Mouse (Mus musculus) erythroblast, adult 5-6 weeks (primary cell): ENCODE measurements at regions not wholly inside any gene's neighbourhood (a gene's known extent, or its start where the extent isn't known, plus 50 kb on each side); places are given as distances from the start of the nearest gene placed in this dataset.

ENCODE experiments used
- ATAC-seq: replicated peaks from 2 replicates; pipeline ENCODE4 v1.8.0; 2016; ENCODE audit warnings: moderate number of reproducible peaks, mild to moderate bottlenecking, moderate TSS enrichment, inconsistent platforms; ENCODE audit not compliant: poor library complexity, low FRiP score, severe bottlenecking

DNA sequence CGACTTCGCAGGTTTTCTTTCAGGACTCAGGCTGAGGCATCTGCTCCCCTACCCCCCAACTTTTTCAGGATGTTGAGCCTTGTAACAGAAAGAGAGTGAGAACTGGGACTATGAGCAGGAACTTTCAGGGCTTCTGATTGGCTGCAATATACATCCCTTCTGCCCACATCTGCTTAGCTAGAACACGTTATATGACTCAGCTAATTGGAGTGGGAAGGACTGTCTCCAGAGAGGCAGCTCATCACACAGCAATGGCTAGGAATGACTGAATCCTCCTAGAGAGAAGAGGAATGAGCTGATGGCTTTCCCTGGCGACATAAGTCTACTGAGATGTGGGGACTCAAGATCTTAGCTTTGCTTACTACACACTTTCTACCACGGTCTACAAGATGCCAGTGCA, 208.8 kb downstream of the Pdcd6ip start:
- no peak for ATAC-seq

DNA sequence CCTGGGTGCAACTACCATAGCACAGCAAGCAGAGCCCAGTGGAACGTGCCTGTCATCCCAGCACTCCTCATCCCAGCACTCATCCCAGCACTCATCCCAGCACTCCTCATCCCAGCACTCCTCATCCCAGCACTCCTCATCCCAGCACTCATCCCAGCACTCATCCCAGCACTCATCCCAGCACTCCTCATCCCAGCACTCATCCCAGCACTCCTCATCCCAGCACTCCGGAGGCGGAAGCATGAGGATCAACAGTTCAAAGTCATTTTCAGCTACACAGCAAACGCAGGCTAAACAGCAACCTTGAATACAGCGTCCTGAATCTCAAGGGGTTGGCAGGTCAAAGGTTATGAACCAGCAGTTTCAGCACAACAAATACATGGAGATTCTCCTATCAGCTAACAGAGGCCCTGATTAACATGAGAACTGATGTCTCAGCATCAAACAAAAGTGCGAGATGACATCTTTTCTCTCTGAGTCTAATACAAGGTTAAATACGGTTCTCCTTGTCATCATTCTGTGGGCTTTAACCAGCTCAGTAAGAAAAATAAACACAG, 211.8 kb downstream of the Pdcd6ip start:
- no peak for ATAC-seq

DNA sequence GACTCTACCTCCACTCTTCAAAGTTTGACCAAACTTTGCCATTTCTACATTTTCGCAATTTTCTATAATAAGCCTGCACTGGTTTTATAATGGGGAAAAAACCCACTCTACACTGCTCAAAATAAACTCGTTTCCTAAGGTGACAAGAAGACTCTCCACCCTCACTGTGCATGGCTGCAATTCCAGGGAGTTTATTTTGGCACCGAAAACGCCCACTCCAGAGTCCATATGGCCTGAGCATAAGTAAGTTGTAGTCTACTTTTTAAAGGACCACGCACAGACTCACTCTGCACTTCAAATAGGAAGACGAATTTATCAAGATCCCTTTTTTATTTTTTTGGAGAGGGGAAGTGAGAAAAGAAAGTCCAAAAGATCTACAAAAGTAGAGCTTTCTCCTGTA, 219.4 kb downstream of the Pdcd6ip start:
- ATAC-seq, result no peak

DNA sequence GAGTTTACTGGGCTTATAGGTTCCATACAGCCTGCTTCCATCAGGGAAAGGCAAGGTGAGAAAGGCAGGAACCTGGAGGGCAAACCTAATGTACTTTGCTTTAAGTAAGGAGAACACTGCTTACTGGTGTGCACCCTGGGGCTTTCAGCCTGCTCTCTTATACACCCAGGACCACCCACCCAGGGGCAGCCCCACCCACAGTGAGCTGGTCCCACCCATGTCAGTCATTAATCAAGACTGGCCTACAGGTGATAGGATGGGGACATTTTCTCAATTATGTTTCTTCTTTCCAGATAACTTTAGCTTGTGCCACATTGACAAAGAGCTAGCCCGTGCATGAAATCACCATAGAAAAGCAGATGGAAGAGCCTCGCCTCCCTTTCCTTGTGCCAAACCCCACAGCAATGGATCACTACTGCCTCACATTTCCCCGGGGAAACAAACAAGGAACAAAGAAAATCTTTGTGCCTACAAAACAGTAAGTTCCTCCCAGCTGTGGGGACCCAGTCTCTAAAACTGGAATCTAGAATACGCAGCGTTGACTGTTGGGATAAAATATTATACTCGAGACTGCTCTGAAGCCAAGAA, 221.5 kb downstream of the Pdcd6ip start:
- ATAC-seq, result no peak

DNA sequence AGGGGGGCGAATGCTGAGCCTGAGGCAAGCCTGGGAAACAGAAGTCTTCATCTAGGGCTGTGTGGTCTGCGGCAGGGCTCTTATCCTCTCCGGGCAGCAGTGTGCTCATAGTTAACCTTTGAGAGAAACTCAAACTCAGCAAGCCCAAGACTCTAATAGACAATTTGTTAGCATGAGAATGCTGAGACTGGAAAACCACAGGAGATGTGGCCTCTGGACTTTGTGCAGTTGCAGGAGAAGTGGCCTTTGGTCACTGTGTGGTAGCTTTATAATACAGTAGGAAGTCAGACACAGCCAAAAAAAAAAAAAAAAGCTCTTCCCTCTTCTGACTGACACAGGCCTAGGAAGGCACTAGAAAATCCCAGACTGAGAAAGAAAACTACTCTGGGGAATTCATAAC, 228.2 kb downstream of the Pdcd6ip start:
- no peak for ATAC-seq

DNA sequence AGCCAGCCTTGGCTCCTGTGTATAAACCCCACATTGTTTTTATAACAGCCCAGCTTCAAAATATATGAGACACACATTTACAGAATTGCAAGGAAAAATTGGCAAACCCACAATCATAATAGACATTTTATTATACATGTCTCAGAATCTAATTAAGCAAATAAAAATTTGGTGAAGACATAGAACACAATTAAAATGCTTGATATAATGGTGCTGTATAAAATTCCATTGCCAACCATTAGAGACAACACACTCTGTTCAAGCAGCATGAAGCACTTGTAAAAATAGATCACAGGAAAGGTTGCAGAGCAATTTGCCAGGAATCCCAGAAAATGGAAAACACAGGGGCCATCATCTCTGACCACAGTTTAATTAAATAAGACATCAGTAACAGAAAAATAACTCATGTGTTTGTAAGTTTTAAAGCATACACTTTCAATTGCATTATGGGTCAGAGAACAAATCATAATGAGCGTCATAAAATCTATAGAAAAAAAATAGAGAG, 229.2 kb downstream of the Pdcd6ip start:
- ATAC-seq, result no peak

DNA sequence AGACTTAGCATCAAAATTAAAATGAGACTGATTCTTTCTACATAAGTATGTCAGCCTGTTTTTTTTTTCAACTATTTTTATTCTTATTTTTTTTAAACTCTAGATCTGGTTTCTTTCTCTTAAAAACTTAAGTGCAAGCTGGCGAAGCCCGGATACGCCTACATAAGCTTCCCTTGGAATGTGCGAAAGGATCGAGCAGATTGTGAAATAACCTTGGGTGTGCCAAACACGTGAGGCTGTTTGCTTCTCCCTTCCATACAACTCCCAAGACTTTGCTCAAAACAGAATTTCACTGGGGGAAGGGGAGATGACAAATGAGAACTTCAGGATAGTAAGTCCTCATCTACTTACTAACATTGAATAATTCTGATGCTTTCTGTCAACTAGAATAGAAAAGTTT, 236.3 kb downstream of the Pdcd6ip start:
- no peak for ATAC-seq

DNA sequence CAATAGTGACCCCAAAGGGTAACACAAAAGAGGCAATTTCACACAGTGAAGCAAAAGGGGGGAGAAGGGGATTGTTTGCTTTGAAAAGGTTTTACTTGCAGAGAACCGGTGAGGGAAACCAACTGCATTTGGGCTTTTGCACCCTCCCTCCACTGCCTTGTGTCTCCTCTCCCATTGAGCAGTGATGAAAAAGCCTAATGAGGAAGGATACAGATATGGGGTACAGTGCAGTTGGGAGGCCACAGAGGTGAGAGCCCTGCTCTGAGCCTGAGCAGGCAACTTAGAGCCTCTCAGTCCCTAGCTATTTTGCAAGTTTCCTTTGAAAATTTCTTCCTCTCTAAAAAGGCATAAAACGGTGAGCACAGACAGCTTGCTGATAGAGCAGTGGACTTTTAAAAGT, 245.2 kb downstream of the Pdcd6ip start:
- no peak for ATAC-seq

DNA sequence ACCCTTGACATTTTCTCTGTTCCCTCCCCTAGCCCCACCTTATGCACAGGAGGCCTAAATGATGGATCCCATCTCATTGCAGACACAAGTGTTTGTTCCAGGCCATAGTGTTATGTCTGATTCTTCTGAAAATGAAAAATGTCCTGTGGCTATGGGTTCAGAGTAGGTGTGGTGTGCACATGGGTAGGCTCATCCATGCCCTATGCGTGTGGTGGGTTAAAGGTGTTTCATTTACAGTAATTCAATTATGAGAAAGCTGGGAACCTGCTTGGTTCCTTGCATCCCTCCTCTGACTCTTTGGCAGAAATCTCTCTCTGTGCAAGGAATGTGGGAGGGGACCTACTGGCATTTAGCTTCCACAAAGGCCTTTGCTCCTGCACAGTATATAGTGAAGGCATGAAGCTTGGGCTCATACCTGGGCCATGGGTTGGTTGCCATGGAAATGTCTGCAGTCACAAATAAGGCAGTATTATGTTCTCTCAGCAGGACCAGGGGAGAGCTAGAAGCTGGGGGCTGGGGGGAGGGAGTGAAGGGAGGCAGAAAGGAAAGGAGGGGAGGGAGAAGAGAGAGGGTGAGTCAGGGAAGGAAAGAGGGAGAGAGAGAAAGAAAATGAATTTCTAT, 245.7 kb downstream of the Pdcd6ip start:
- ATAC-seq, result no peak

DNA sequence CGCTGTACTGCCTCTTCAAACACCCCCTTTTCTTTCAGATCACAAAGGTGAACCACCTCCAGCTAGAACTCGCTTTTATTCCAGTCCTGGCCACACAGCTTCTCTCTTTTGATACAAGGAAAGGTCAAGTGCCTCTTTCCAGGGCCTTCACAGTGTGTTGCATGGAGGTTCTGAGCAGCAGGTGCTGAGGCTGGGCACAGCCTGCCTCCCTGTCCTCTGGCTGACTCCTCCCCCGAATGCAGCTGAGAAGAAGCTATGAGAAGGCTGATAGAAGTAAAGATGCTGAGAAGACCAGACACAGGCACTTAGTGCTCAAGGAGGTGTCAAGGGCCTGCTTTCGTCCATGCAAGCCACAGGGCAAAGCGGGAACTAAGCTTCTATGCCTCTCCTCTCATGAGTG, 248.2 kb downstream of the Pdcd6ip start:
- ATAC-seq, result no peak

DNA sequence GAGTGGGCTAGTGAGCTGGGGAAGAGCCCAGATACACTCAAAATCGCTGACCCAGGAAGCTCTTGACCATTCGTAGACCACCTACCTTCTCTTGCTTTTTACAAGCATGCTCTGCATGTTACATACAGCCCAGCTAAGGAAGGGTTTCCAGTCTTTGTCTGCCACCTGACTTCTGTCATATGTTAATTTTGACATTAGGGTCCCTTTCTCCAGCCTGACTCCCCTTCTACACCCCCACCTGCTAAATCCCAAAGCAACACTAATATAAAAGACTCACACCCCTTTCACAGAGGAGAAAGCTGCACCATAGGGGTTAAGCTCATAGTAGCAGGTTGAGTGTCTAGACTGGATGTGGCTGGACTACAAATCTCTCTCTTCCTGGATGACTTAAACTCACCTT, 248.8 kb downstream of the Pdcd6ip start:
- ATAC-seq, result no peak

DNA sequence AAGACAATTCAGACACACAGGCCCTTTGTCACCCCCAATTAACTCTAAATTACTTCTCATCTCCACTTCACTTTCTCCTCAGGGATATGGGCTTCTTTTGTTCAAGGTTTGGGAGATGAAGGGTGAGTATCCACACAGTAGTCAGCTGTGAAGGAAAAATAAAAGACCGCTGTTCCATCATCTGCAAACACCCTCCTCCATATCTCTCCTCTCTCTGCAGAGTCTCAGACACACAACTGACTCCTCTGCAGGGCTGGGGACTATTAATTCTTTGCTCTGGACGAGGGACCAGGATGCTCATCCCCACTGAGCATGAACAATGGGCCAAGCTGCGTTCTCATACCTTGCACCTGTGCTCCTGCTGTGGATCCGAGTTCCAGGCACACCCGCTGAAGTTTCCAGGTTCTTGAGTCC, 249.3 kb downstream of the Pdcd6ip start:
- no peak for ATAC-seq

DNA sequence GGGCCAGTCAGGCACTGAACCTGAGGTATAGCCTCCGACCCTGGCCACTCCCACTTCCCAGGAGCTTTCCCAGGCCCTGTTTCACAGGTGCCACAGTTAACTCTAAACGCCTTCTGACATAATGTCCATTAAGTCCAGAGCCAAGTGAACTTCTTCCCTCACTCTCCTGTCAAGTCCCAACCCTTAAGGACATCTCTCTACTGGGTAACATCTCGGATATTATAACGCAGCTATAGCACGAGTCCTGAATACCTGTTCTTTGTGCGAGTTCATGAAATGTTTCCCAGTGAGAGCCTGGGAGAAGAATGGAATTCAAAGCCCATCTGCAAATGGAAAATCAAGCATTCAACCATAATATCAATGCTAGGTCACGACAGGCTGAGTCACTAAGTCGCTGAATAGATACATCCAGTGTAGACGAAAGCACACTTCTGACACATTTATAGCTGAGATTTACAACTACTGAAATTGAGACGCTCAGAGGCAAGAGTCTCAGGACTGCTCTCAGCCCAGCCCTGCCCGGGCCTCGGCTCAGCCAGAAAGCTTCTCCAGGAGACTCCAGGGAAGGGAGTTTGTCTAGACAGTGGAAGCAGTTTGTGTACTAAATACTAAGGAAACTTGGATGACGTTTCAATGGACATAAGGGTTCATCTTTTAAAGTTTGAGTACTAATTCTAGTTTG, 250.7 kb downstream of the Pdcd6ip start:
- ATAC-seq, result no peak

DNA sequence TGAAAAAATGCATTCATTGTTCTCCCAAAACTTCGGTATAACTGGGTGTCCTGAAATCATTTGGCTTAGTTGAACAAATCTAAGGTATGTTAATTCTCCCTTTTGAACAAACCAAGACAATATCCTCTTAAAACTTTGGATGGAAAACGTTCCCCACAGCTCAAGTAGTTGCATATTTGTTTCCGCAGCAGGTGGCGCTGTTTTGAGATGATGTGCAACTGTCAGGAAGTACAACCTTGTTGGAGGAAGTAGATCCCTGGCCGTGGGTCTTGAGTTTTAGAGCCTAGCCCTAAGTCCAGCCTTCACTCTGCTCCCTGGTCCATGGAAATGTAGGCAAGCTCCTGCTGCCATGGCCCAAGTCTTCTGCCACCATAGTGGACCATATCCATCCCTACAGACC, 252.5 kb downstream of the Pdcd6ip start:
- no peak for ATAC-seq

DNA sequence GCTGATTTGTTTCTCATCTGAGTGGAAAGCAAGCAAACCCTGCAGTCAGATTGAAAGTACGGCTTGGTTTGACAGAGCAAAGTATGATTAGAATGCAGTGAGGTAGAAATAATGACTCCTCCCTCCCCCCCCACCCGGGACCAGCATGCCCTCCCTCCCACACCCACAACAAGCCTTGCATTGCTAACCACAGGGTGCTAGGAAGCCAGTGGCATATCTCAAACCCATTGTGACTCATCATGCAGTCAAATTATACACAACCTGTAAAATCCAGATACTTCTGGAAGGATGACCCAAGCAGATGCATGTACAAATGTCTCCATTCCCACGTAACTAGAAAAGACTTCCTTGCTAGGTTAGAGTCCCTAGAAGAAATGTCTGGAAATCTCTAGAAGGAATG, 254.8 kb downstream of the Pdcd6ip start:
- no peak for ATAC-seq

DNA sequence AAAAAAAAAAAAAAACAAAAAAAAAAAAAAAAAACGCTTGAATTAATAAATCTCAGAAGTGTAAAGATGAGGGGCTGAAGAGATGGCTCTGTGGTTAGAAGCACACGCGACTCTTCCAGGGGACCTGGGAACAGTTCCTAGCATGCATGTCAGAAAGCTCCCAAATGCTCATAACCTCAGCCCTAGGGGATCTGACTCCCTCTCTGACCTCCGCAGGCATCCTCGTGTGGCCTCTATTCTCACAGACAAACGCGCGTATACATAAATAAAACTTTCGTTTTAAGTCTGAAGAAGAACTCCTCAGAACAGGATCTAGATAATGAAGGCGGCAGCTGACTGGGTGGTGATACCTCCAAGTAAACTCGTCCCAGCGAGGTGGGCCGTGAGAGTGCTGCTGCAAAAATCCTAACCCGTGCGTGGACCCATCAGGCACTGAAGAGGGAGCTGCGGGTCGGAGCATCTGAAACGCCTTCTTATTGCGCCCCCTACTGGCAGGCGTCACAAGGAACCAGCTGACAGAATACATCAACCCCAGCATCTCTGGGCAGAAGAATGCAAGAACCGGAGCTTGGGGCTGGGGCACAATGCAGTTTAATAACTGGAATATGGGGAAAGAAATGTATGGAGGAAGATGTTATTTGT, 266.2 kb downstream of the Pdcd6ip start:
- no peak for ATAC-seq

DNA sequence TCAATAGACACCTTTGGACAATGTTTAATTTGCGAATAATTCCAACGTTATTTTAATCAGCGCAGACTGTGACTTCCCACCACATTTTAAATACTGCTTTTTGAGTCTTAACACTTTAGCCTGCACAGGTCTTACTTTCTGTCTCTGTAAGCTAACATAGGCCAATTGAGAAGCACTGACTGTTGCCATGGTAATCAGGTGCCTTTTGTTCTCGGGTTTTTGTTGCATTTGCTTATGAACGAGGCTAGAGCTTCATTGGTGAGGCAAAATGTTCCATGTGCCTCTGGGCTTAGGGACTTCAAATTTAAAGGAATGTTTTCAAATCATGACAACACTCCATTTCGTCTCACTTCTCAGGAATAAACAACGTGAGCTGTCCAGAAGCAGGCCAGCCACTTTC, 269.7 kb downstream of the Pdcd6ip start:
- no peak for ATAC-seq

DNA sequence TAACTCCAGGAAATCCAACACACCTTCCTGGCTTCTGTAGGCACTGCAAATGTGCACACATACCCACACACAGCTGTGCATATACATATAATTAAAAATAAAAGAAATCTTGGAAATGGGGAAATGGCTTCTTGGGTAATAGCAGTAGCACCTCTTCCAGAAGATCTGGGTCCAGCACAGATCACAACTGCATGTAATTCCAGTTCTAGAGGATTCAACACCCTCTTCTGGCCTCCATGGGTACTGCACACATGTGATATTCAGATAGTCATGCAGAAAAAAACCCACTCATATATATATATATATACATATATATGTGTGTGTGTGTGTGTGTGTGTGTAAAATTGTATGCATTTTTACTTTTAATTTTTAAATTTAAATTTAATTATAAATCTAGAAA, 272.1 kb downstream of the Pdcd6ip start:
- ATAC-seq, result no peak

DNA sequence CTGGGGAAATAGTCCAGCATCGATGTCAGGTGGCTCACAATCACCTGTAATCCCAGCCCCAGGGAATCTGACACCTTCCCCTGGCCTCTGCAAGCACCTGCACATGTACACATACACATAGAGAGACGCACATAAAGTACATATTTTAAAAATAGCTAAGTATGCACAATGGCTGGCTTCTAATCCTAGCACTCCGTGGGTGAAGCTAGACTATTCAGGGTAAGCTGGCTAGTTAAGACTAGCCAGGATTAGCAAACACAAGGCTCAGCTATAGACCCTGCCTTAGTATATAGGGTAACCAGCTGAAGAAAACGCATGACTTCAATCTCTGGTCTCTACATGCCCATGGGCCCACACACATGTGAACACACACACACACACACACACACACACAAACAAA, 274.6 kb downstream of the Pdcd6ip start:
- no peak for ATAC-seq

DNA sequence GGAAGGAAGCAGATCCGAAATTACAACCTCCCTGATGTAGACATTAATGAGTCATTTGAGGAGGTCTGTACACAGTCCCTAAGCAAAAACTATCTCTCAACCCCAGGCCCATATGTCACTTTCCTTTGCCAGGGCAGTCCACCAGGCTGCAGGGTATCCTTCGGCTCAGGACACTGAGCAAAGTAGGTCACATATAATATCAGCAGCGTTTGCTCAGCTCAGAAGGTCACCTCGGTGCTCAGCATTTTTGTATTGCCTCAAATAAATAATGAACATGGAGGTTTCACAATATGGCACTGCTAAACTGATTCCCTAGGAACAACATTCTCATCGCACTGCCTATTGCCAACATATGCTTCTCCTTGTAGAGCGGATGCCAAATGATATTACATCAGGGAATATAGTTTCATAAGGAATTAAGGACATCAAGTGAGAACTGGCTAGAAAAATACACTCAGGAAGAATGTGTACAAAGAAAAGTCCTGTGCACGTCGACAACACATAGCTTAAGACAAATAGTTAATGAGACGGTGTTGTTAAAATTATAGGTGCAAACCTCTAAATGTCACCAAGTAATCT, 275.4 kb downstream of the Pdcd6ip start:
- ATAC-seq, result no peak
